Mouse (Mus musculus): ENCODE data around the gene Esx1.

DNA sequence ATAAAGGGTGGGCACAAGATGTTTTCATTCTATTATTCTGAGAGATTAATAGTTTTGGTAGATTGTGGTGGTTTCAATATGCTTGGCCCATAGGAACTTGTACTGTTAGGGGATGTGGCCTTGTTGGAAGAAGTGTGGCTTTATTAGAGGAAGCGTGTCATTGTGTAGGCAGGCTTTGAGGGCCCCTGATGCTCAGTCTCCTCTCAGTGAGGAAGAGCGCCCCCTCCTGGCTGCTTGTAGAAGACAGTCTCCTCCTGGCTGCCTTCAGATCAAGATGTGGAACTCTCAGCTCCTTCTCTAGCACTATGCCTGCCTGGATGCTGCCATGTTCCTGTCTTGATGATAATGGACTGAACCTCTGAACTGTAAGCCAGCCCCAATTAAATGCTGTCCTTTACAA lies 20.7 kb upstream of the Esx1 start:
- TF ChIP-seq POLR2A (IDR thresholded peaks at IDR 0.05; ENCODE audit: low read depth, low read length) (no peak), CTCF (IDR thresholded peaks at IDR 0.05; ENCODE audit: borderline replicate concordance, insufficient read depth, low read length) (no peak)
